Mouse (Mus musculus): ENCODE measurements around the gene Mst1r. TPM values are rescaled to one million over a fixed set of nuclear protein-coding genes. Genes with fewer than 3 reads are reported as not detected.

The Mst1r gene
- polyA plus RNA-seq, 1 experiment from 2014 or later, result 3.4 TPM

- no peak overlapping the region for H3K4me3 ChIP-seq
- no peak overlapping the region for H3K4me2 ChIP-seq
- no peaks in the 10 kb centered on the region for H3K9me3 ChIP-seq
- H3K4me1 ChIP-seq (replicated peaks), result peaks cover 12% of the 10 kb centered on the region
- 0 out of 2 replicates have a peak overlapping the region, but pooled peaks have one; percentile 8 for H3K9ac ChIP-seq
- 0 out of 2 replicates have a peak, but pooled peaks have one; percentile 45 for ATAC-seq (ENCODE audit: low read depth)
- 37% methylated on average over 13 of the region's 13 CpGs for WGBS
- H3K27ac ChIP-seq (replicated peaks), result no peak overlapping the region
- H3K36me3 ChIP-seq, result no peaks in the 10 kb centered on the region
- H3K27me3 ChIP-seq, result no peaks in the 10 kb centered on the region
These were observed 11.4 kb downstream of the Mst1r start for GRCm38 (mm10) chr9:107917895-107918608.

- no peak overlapping the region for H3K4me2 ChIP-seq
- WGBS, result 84% methylated on average over 6 of the region's 6 CpGs
- no peak for ATAC-seq (ENCODE audit: low read depth)
These were observed 12.2 kb downstream of the Mst1r start for GRCm38 (mm10) chr9:107918884-107919283.

GRCm38 (mm10) chr9:107919441-107919840 is 12.8 kb downstream of the Mst1r start:
- no peak overlapping the region for H3K4me2 ChIP-seq
- no peaks in the 10 kb centered on the region for H3K27me3 ChIP-seq
- H3K9me3 ChIP-seq, result no peaks in the 10 kb centered on the region
- 86% methylated on average over 5 of the region's 5 CpGs for WGBS
- H3K27ac ChIP-seq (replicated peaks), result no peak overlapping the region
- H3K36me3 ChIP-seq, result no peaks in the 10 kb centered on the region
- no peak for ATAC-seq (ENCODE audit: low read depth)
- H3K9ac ChIP-seq, result no peak overlapping the region
- H3K4me3 ChIP-seq, result no peak overlapping the region
- H3K4me1 ChIP-seq (replicated peaks), result peaks cover 22% of the 10 kb centered on the region

More at GRCm38 (mm10) chr9:107918884-107919283, 12.2 kb downstream of the Mst1r start:
- no peaks in the 10 kb centered on the region for H3K27me3 ChIP-seq
- no peak overlapping the region for H3K27ac ChIP-seq (replicated peaks)
- H3K4me1 ChIP-seq (replicated peaks), result peaks cover 17% of the 10 kb centered on the region
- no peaks in the 10 kb centered on the region for H3K36me3 ChIP-seq
- no peak overlapping the region for H3K4me3 ChIP-seq
- H3K9ac ChIP-seq, result 0 out of 2 replicates have a peak overlapping the region, but pooled peaks have one; percentile 8
- H3K9me3 ChIP-seq, result no peaks in the 10 kb centered on the region

- H3K4me2 ChIP-seq, result no peak overlapping the region
- no peaks in the 10 kb centered on the region for H3K9me3 ChIP-seq
- H3K9ac ChIP-seq, result no peak overlapping the region
- H3K36me3 ChIP-seq, result no peaks in the 10 kb centered on the region
- ATAC-seq (ENCODE audit: low read depth), result no peak
- H3K27me3 ChIP-seq, result no peaks in the 10 kb centered on the region
- H3K4me3 ChIP-seq, result no peak overlapping the region
- peaks cover 30% of the 10 kb centered on the region for H3K4me1 ChIP-seq (replicated peaks)
- WGBS, result 30% methylated on average over 7 of the region's 7 CpGs
- no peak overlapping the region for H3K27ac ChIP-seq (replicated peaks)
These were observed 16.3 kb downstream of the Mst1r start for GRCm38 (mm10) chr9:107923021-107923420.

- ATAC-seq (ENCODE audit: low read depth), result no peak
- 44% methylated on average over 6 of the region's 6 CpGs for WGBS
These were observed 17.3 kb downstream of the Mst1r start for GRCm38 (mm10) chr9:107923956-107924355.

GRCm38 (mm10) chr9:107925251-107925650 is 18.6 kb downstream of the Mst1r start:
- Histone ChIP-seq H3K9me3 (no peaks in the 10 kb centered on the region), H3K27ac (replicated peaks) (no peak overlapping the region), H3K9ac (no peak overlapping the region), H3K4me3 (no peak overlapping the region), H3K4me1 (replicated peaks) (peaks cover 22% of the 10 kb centered on the region), H3K36me3 (no peaks in the 10 kb centered on the region), H3K27me3 (no peaks in the 10 kb centered on the region), H3K4me2 (no peak overlapping the region)
- ATAC-seq (ENCODE audit: low read depth), result no peak
- 26% methylated on average over 3 of the region's 3 CpGs for WGBS

More at GRCm38 (mm10) chr9:107923956-107924355, 17.3 kb downstream of the Mst1r start:
- Histone ChIP-seq H3K27me3 (no peaks in the 10 kb centered on the region), H3K36me3 (no peaks in the 10 kb centered on the region), H3K4me1 (replicated peaks) (peaks cover 22% of the 10 kb centered on the region), H3K4me2 (no peak overlapping the region), H3K9me3 (no peaks in the 10 kb centered on the region), H3K9ac (no peak overlapping the region), H3K27ac (replicated peaks) (no peak overlapping the region), H3K4me3 (no peak overlapping the region)

GRCm38 (mm10) chr9:107926920-107927420 is 20.3 kb downstream of the Mst1r start:
- H3K9ac ChIP-seq, result no peak overlapping the region
- H3K4me2 ChIP-seq, result no peak overlapping the region
- no peak overlapping the region for H3K27ac ChIP-seq (replicated peaks)
- H3K9me3 ChIP-seq, result no peaks in the 10 kb centered on the region
- no peak overlapping the region for H3K4me3 ChIP-seq
- peaks cover 25% of the 10 kb centered on the region for H3K4me1 ChIP-seq (replicated peaks)
- H3K36me3 ChIP-seq, result no peaks in the 10 kb centered on the region
- 57% methylated on average over 9 of the region's 9 CpGs for WGBS
- ATAC-seq (ENCODE audit: low read depth), result no peak
- no peaks in the 10 kb centered on the region for H3K27me3 ChIP-seq

GRCm38 (mm10) chr9:107927749-107928148 is 21.1 kb downstream of the Mst1r start:
- H3K36me3 ChIP-seq, result no peaks in the 10 kb centered on the region
- H3K4me1 ChIP-seq (replicated peaks), result peaks cover 30% of the 10 kb centered on the region
- H3K27me3 ChIP-seq, result no peaks in the 10 kb centered on the region
- H3K4me3 ChIP-seq, result no peak overlapping the region
- H3K4me2 ChIP-seq, result no peak overlapping the region
- no peak overlapping the region for H3K27ac ChIP-seq (replicated peaks)
- H3K9ac ChIP-seq, result no peak overlapping the region
- WGBS, result 83% methylated on average over 5 of the region's 5 CpGs
- H3K9me3 ChIP-seq, result no peaks in the 10 kb centered on the region
- ATAC-seq (ENCODE audit: low read depth), result no peak

GRCm38 (mm10) chr9:107928169-107928568 is 21.5 kb downstream of the Mst1r start, which contains the start of gene Actl11:
Gene Actl11 (plus strand): TSS chr9:107928469.
- Histone ChIP-seq H3K4me2 (no peak within 1 kb of the TSS), H3K36me3 (no peaks in the 10 kb centered on the region), H3K4me3 (no peak within 1 kb of the TSS), H3K27me3 (no peaks in the 10 kb centered on the region), H3K9ac (no peak within 1 kb of the TSS), H3K4me1 (replicated peaks) (peaks cover 30% of the 10 kb centered on the region), H3K9me3 (no peaks in the 10 kb centered on the region), H3K27ac (replicated peaks) (no peak within 1 kb of the TSS)
- WGBS, result 77% methylated on average over 3 of the region's 3 CpGs
- no peak for ATAC-seq (ENCODE audit: low read depth)

GRCm38 (mm10) chr9:107932221-107932620 is 25.5 kb downstream of the Mst1r start:
- 41% methylated on average over 4 of the region's 4 CpGs for WGBS
- ATAC-seq (ENCODE audit: low read depth), result no peak
- H3K27me3 ChIP-seq, result peaks cover 17% of the 10 kb centered on the region
- peaks cover 27% of the 10 kb centered on the region for H3K4me1 ChIP-seq (replicated peaks)
- no peaks in the 10 kb centered on the region for H3K9me3 ChIP-seq
- no peak overlapping the region for H3K4me3 ChIP-seq
- H3K36me3 ChIP-seq, result no peaks in the 10 kb centered on the region
- no peak overlapping the region for H3K4me2 ChIP-seq
- no peak overlapping the region for H3K9ac ChIP-seq
- H3K27ac ChIP-seq (replicated peaks), result no peak overlapping the region

- Histone ChIP-seq H3K36me3 (no peaks in the 10 kb centered on the region), H3K27ac (replicated peaks) (no peak overlapping the region), H3K27me3 (peaks cover 21% of the 10 kb centered on the region), H3K9ac (no peak overlapping the region), H3K9me3 (no peaks in the 10 kb centered on the region), H3K4me2 (no peak overlapping the region), H3K4me3 (no peak overlapping the region), H3K4me1 (replicated peaks) (peaks cover 28% of the 10 kb centered on the region)
- ATAC-seq (ENCODE audit: low read depth), result no peak
- 82% methylated on average over 11 of the region's 11 CpGs for WGBS
These were observed 27.5 kb downstream of the Mst1r start for GRCm38 (mm10) chr9:107934146-107934545.

GRCm38 (mm10) chr9:107935374-107935773 is 28.7 kb downstream of the Mst1r start, which contains the start of gene Camkv:
Gene Camkv (plus strand): TSS chr9:107935674.
- Histone ChIP-seq H3K27me3 (peaks cover 21% of the 10 kb centered on the region), H3K4me1 (replicated peaks) (peaks cover 28% of the 10 kb centered on the region), H3K9ac (peak within 1 kb of the TSS; percentile 70), H3K4me3 (peak within 1 kb of the TSS; percentile 47), H3K9me3 (no peaks in the 10 kb centered on the region), H3K4me2 (peak within 1 kb of the TSS; percentile 82), H3K27ac (replicated peaks) (no peak within 1 kb of the TSS), H3K36me3 (no peaks in the 10 kb centered on the region)
- 12% methylated on average over 3 of the region's 3 CpGs for WGBS
- ATAC-seq (ENCODE audit: low read depth), result peak; percentile 13; the same call in 1 of the 2 replicates
